Mouse (Mus musculus) hindbrain, embryonic 16.5 days (tissue): ENCODE data around the gene Lamtor4. TPM values are rescaled to one million over a fixed set of nuclear protein-coding genes. Genes with fewer than 3 reads are reported as not detected.
A peak's percentile ranks its signal among the peaks of the same experiment; 100 is the strongest.

Source experiments
- ATAC-seq: fragments of 200-750 bp; cut with Nextera tagmentation; 2 replicates; pipeline ENCODE4 v1.8.0; 2017; ENCODE audit warnings: moderate TSS enrichment, moderate library complexity
- H3K27ac ChIP-seq: fragments of 300-500 bp; sonication (generic); 2 replicates; pipeline ENCODE4 v1.5.1; 2014; ENCODE audit warnings: low read depth, mild to moderate bottlenecking, control low read depth, low read length, moderate library complexity
- H3K27me3 ChIP-seq: fragments of 300-500 bp; sonication (generic); replicated peaks from 2 replicates; pipeline ENCODE4 v1.6.1; 2014; ENCODE audit warnings: low read length; ENCODE audit not compliant: control insufficient read depth, insufficient read depth
- H3K36me3 ChIP-seq: fragments of 300-500 bp; sonication (generic); 2 replicates; pipeline ENCODE4 v1.6.1; 2014; ENCODE audit warnings: mild to moderate bottlenecking, low read length, moderate library complexity, mixed read lengths; ENCODE audit not compliant: control insufficient read depth, insufficient read depth
- H3K4me1 ChIP-seq: fragments of 300-500 bp; sonication (generic); 2 replicates; pipeline ENCODE4 v1.6.1; 2014; ENCODE audit warnings: low read depth, low read length; ENCODE audit not compliant: control insufficient read depth, insufficient read depth
- H3K4me2 ChIP-seq: fragments of 300-500 bp; sonication (generic); 2 replicates; pipeline ENCODE4 v1.6.1; 2014; ENCODE audit warnings: mild to moderate bottlenecking, low read length, control low read depth, moderate library complexity
- H3K4me3 ChIP-seq: fragments of 300-500 bp; sonication (generic); 2 replicates; pipeline ENCODE4 v1.5.1; 2014; ENCODE audit warnings: mild to moderate bottlenecking, low read length, control low read depth, moderate library complexity
- H3K9ac ChIP-seq: fragments of 300-500 bp; sonication (generic); 2 replicates; pipeline ENCODE4 v1.6.1; 2014; ENCODE audit warnings: low read depth, mild to moderate bottlenecking, control low read depth, low read length, moderate library complexity
- H3K9me3 ChIP-seq: fragments of 300-500 bp; sonication (generic); 2 replicates; pipeline ENCODE4 v1.6.1; 2014; ENCODE audit warnings: mild to moderate bottlenecking, low read length, moderate library complexity; ENCODE audit not compliant: control insufficient read depth
- WGBS: fragments of 180-500 bp; shearing (Covaris S2); extraction: QIAGEN DNeasy Blood & Tissue Kit; methylation state at CpG from one replicate; pipeline ENCODE4 v1.1.7; 2014; 5-methylcytosine and 5-hydroxymethylcytosine counted together
- polyA plus RNA-seq: library from polyadenylated mRNA; unstranded; fragments of >200 nt; fragmentation: Nextera tagmentation; extraction: Ambion mirVana; gene quantifications from 2 replicates; pipeline ENCODE4 v1.2.1, GENCODE M21; 2015

Lamtor4 gene
- polyA plus RNA-seq, 1 experiment from 2014 or later, result 120 TPM

DNA sequence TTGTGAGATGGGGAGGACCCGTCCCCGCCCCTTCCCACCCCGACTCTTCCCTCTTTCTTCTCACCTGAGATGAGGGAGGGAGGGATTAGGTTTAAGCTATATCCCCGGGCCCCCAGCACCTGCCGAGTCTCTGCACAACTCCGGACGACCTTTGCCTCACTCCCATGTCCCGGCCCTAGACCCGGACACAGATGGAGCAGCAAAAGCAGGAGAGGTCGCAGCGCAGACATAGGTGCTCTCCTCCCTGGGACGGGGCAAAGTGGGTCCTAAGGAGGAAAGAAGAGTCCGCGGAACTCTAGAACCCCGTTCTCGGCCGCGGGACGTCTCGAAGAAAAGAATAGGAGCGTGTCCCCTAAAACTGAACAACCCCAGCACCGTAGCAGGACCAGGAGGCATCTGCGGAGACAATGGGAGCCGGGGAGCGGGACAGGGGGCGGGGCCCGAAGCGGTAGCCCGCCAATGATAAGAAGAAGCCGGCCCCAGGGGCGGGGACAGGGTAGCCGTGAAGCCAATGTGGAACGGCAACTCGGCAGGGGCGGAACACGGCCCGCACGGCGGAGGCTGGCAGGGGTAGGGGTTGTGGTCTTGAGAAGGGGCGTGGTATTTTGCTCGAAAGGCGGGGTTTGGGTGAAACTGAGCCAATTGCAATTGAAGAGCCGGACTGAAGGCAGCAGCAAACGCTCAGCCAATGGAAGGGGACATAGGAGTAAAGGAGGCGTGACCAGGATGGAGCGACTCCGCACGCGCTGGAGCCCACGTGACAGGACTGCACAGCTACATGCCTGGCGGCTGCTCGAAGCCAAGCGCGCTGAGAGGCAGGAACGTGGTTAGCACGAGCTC is 24.5 kb downstream of the Lamtor4 start, which contains the start of the genes Gm43720, Gpc2 and Stag3:
Gene Gm43720, minus strand, starts transcription at position 374 of the 840 bp plus-strand sequence.
Gene Gpc2, minus strand, starts transcription at position 421 of the 840 bp plus-strand sequence.
Gene Stag3, plus strand, starts transcription at position 656 of the 840 bp plus-strand sequence.
- ATAC-seq, result peak; percentile 99
- Histone ChIP-seq H3K4me2 (peak within 1 kb of the TSS; percentile 72), H3K27ac (peak within 1 kb of the TSS; percentile 57), H3K9ac (peak within 1 kb of the TSS; percentile 70), H3K36me3 (peaks cover 3% of the 10 kb centered on the region; the same call in 1 of the 2 replicates), H3K4me3 (peak within 1 kb of the TSS; percentile 52), H3K9me3 (peaks cover 2% of the 10 kb centered on the region; the same call in 1 of the 2 replicates), H3K27me3 (no peaks in the 10 kb centered on the region), H3K4me1 (peaks cover 30% of the 10 kb centered on the region)
- WGBS, result 0% methylated on average over 50 of the region's 56 CpGs

- WGBS, result 22% methylated on average over 26 of the region's 26 CpGs
- H3K4me3 ChIP-seq, result peak overlapping the region; percentile 52
- H3K36me3 ChIP-seq, result peaks cover 3% of the 10 kb centered on the region; the same call in 1 of the 2 replicates
- no peaks in the 10 kb centered on the region for H3K27me3 ChIP-seq
- peak overlapping the region; percentile 72 for H3K4me2 ChIP-seq
- no peak for ATAC-seq
- peak overlapping the region; percentile 40; the same call in 1 of the 2 replicates for H3K27ac ChIP-seq
- peaks cover 2% of the 10 kb centered on the region; the same call in 1 of the 2 replicates for H3K9me3 ChIP-seq
- 0 out of 2 replicates have a peak overlapping the region, but pooled peaks have one; percentile 28 for H3K9ac ChIP-seq
- peaks cover 24% of the 10 kb centered on the region for H3K4me1 ChIP-seq
Measured at GRCm38 (mm10) chr5:138280425-138280768, 25.1 kb downstream of the Lamtor4 start.

GRCm38 (mm10) chr5:138280829-138281228 is 25.5 kb downstream of the Lamtor4 start:
- H3K4me3 ChIP-seq, result peak overlapping the region; percentile 52; the same call in 1 of the 2 replicates
- WGBS, result 93% methylated on average over 15 of the region's 15 CpGs

DNA sequence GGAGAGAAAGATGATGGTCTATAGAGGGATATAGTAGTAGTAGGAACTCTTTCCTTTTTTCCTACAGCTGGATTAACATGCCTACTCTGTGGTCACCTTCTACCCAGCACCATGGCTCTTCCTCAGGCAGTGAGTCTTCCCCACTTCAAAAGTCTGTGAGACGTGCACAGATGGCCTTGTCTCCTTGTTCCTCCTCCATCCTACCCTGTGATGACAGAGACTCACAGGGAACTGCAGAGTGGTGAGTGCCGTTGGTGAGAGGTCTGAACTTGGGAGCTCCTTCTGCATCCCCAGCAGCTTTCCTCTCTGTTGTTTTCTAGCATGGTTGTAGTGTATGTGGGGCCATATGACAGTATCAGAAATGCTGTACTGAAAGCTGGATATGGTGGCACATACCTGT is 26.5 kb downstream of the Lamtor4 start:
- ATAC-seq, result no peak
- 87% methylated on average over 2 of the region's 2 CpGs for WGBS
- Histone ChIP-seq H3K27me3 (no peaks in the 10 kb centered on the region), H3K4me2 (no peak overlapping the region), H3K9ac (no peak overlapping the region), H3K4me1 (peaks cover 16% of the 10 kb centered on the region), H3K9me3 (peaks cover 2% of the 10 kb centered on the region; the same call in 1 of the 2 replicates), H3K27ac (no peak overlapping the region), H3K36me3 (peaks cover 3% of the 10 kb centered on the region; the same call in 1 of the 2 replicates), H3K4me3 (no peak overlapping the region)

More at GRCm38 (mm10) chr5:138280829-138281228, 25.5 kb downstream of the Lamtor4 start:
- peaks cover 20% of the 10 kb centered on the region for H3K4me1 ChIP-seq
- H3K4me2 ChIP-seq, result peak overlapping the region; percentile 72
- H3K27ac ChIP-seq, result no peak overlapping the region
- no peak for ATAC-seq
- peaks cover 2% of the 10 kb centered on the region; the same call in 1 of the 2 replicates for H3K9me3 ChIP-seq
- H3K9ac ChIP-seq, result no peak overlapping the region
- peaks cover 3% of the 10 kb centered on the region; the same call in 1 of the 2 replicates for H3K36me3 ChIP-seq
- no peaks in the 10 kb centered on the region for H3K27me3 ChIP-seq

- ATAC-seq, result no peak
- Histone ChIP-seq H3K27me3 (no peaks in the 10 kb centered on the region), H3K4me2 (no peak overlapping the region), H3K27ac (no peak overlapping the region), H3K4me3 (no peak overlapping the region), H3K9me3 (peaks cover 2% of the 10 kb centered on the region; the same call in 1 of the 2 replicates), H3K9ac (no peak overlapping the region), H3K36me3 (no peaks in the 10 kb centered on the region), H3K4me1 (peaks cover 9% of the 10 kb centered on the region)
- WGBS, result 64% methylated on average over 1 of the region's 1 CpGs
Measured at GRCm38 (mm10) chr5:138283540-138283939, 28.3 kb downstream of the Lamtor4 start.

DNA sequence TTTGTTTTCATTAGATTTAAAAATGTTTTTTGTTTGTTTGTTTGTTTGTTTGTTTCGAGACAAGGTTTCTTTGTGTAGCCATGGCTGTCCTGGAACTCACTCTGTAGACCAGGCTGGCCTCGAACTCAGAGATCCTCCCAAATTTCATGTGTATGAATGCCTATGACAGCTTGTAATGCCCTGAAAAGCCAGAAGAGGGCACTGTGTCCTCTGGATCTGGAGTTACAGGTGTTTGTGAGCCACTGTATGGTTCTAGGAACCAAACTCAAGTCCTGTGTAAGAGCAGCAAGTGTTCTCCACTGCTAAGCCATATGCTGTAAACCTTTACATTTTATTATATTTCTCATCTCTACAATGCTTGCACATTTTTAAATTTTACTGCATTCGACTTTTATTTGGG is 32.6 kb downstream of the Lamtor4 start:
- Histone ChIP-seq H3K9ac (no peak overlapping the region), H3K9me3 (no peaks in the 10 kb centered on the region), H3K4me3 (no peak overlapping the region), H3K27ac (no peak overlapping the region), H3K4me2 (no peak overlapping the region), H3K36me3 (0 out of 2 replicates have a peak, but pooled peaks cover 2% of the 10 kb centered on the region), H3K4me1 (no peaks in the 10 kb centered on the region), H3K27me3 (no peaks in the 10 kb centered on the region)
- WGBS, result 84% methylated on average over 3 of the region's 3 CpGs
- no peak for ATAC-seq

DNA sequence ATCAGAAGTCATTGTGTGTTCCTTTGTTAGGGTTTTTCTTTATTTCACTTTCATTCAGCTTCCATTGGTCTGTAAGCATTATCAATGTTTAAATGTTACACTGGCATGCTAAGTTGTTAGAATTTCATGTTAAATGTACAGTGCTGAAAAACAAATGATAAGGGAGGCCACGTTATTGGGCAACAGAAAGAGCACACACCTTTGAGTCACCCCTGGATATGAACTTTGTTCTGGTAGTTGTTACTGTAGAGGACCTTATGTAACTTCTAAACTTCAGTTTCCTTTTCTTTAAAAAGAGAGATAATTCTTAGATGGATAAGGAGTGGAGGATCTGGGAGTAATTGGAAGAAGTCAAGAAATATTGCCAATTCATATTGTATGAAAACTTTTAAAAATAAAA is 36.4 kb downstream of the Lamtor4 start:
- H3K4me2 ChIP-seq, result no peak overlapping the region
- no peak overlapping the region for H3K27ac ChIP-seq
- no peak overlapping the region for H3K9ac ChIP-seq
- H3K9me3 ChIP-seq, result no peaks in the 10 kb centered on the region
- no peak for ATAC-seq
- H3K4me1 ChIP-seq, result no peaks in the 10 kb centered on the region
- H3K4me3 ChIP-seq, result no peak overlapping the region
- WGBS, result 81% methylated on average over 1 of the region's 1 CpGs
- H3K36me3 ChIP-seq, result 0 out of 2 replicates have a peak, but pooled peaks cover 2% of the 10 kb centered on the region
- no peaks in the 10 kb centered on the region for H3K27me3 ChIP-seq

DNA sequence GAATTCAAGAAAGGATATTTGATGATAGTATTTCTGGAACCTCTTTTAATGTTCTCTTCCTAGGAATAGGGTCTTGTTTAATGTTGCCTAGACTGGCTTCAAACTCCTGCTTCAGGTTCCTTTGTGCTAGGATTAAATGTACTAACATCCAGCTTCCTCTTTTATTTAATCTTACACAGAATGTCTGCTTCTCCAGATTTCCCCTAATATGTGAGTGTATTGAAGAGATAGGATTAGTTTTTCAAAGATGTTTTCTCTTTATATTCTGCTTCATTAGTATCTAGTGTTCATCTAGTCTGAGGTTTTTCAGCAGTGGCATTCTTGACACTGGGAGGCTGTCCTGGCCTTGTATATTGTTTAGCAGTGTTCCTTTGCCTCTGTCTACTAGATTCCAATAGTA is 38.9 kb downstream of the Lamtor4 start:
- H3K4me2 ChIP-seq, result no peak overlapping the region
- no peak for ATAC-seq

GRCm38 (mm10) chr5:138299613-138300012 is 44.3 kb downstream of the Lamtor4 start:
- H3K36me3 ChIP-seq, result peaks cover 2% of the 10 kb centered on the region; the same call in 1 of the 2 replicates
- H3K9ac ChIP-seq, result no peak overlapping the region
- H3K4me1 ChIP-seq, result no peaks in the 10 kb centered on the region
- no peaks in the 10 kb centered on the region for H3K9me3 ChIP-seq
- no peak overlapping the region for H3K27ac ChIP-seq
- WGBS, result 90% methylated on average over 2 of the region's 2 CpGs
- no peak for ATAC-seq
- H3K4me3 ChIP-seq, result no peak overlapping the region
- H3K4me2 ChIP-seq, result no peak overlapping the region
- H3K27me3 ChIP-seq, result no peaks in the 10 kb centered on the region

More for the DNA sequence above, 38.9 kb downstream of the Lamtor4 start:
- Histone ChIP-seq H3K4me3 (no peak overlapping the region), H3K4me1 (no peaks in the 10 kb centered on the region), H3K9me3 (no peaks in the 10 kb centered on the region), H3K27me3 (no peaks in the 10 kb centered on the region), H3K36me3 (0 out of 2 replicates have a peak, but pooled peaks cover 2% of the 10 kb centered on the region), H3K9ac (no peak overlapping the region), H3K27ac (no peak overlapping the region)
